Mouse (Mus musculus) hindlimb bud, embryonic 11.5 days (tissue): ENCODE results near the gene Dnmbp.

Source experiments
- DNase-seq: peaks from one replicate; pipeline ENCODE4 v3.0.0-alpha.2; 2012; ENCODE audit warnings: low read depth, low spot score; ENCODE audit errors: extremely low spot score

The Dnmbp gene

DNA sequence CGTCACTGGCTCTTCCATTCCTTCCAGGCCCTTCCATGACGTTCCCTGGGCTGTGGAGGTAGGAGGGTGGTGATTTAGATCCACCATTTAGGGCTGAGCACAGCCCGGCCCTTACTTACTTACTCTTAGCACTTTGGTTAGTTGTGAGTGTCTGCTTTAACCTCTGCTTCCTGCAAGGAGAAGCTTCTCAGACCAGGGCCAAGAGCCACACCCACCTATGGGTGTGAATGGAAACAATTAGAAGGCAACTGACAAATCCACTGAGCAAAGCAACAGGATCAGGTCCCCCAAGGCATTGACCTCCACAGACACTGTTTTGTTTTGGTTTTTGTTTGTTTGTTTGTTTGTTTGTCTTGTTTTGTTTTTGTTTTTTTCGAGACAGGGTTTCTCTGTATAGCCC, 130.7 kb downstream of the Dnmbp start:
- no peak for DNase-seq

DNA sequence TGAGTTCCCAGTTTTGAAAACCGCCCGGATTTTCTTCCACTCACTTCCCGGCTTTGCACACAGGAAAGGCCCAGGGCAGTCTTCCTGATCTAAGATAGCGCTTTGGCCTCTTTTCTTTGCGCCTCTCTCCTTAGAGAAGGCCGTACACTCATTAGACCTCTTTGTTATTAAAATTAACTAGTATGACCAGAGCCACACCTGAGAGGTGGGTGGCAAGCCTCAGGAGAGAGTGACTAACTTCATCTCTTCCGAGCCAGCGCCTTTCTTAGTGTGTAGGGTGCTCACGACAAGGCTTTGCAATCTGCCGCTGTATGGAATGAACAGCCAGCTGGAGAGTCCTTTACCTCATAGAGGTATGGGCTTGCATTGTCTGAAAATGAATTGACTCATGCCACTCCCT, 136.1 kb downstream of the Dnmbp start:
- DNase-seq = no peak

DNA sequence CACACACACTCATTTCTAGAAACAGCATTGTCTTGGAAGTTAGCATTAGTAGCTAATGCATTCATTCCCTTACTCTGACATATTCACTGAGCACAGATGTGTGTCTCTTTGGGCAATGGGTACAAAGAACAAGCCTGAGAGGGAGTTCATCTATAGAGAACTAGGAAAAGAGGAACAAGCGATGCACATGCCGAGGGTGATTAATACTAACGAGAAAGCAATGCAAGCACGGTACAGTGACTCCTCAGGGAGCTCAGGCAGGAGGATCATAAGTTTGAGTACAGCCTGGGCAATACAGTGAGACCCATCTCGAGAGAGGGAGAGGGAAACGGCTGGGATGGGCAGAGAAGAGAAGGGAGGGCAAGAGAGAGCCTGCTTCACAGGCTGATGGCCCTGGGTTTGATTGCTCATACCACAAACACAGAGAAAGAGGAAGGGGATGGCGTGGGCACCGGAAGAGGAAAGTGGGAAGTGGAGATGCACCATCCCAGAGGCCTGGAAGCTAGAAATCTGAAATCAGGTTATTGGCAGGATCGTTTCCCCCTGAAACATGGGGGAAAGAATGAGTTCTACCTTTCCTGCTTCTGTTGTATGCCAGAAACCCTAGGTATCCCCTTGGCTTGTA, 138.5 kb downstream of the Dnmbp start:
- no peak for DNase-seq

DNA sequence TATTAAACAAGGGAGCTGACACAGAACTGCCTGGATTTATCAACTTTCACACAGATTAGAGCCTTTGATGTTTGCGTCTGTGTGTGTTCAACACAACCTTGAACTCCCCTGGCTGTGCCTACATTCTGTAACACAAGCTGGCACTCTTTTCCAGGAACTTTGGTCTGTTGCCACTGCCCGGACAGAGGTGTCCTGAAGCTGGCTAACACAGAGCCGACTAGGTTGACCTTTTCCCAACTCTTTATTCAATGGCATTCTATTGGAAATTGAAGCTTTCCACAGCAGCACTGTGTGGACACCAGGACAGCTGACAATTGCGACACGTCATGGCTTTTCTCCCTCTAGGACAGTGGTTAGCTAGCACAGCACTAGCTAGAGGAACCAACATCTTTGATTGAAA, 142.8 kb downstream of the Dnmbp start:
- DNase-seq = no peak
